Mouse (Mus musculus) forebrain, embryonic 12.5 days (tissue): Measurements from ENCODE around the gene Ormdl3. TPM values are rescaled to one million over a fixed set of nuclear protein-coding genes. Genes with fewer than 3 reads are reported as not detected.
"Not testable (repeated sequence)": the region's sequence is repeated elsewhere in the genome, so short reads cannot be mapped to it uniquely, and the experiment has no call there.

Source experiments
- ATAC-seq: fragments of 200-750 bp; cut with Nextera tagmentation; 2 replicates; pipeline ENCODE4 v1.8.0; 2017; ENCODE audit warnings: moderate TSS enrichment; ENCODE audit not compliant: low FRiP score
- H3K27ac ChIP-seq: fragments of 300-500 bp; sonication (generic); 2 replicates; pipeline ENCODE4 v1.5.1; 2016; ENCODE audit warnings: mild to moderate bottlenecking
- H3K27me3 ChIP-seq: fragments of 300-500 bp; sonication (generic); 2 replicates; pipeline ENCODE4 v1.6.1; 2016; ENCODE audit warnings: mild to moderate bottlenecking
- H3K36me3 ChIP-seq: fragments of 300-500 bp; sonication (generic); replicated peaks from 2 replicates; pipeline ENCODE4 v1.6.1; 2016; ENCODE audit warnings: mild to moderate bottlenecking
- H3K4me1 ChIP-seq: fragments of 300-500 bp; sonication (generic); 2 replicates; pipeline ENCODE4 v1.6.1; 2016
- H3K4me2 ChIP-seq: fragments of 300-500 bp; sonication (generic); 2 replicates; pipeline ENCODE4 v1.6.1; 2016; ENCODE audit warnings: mild to moderate bottlenecking, moderate library complexity
- H3K4me3 ChIP-seq: fragments of 300-500 bp; sonication (generic); replicated peaks from 2 replicates; pipeline ENCODE4 v1.5.1; 2016; ENCODE audit warnings: mild to moderate bottlenecking
- H3K9ac ChIP-seq: fragments of 300-500 bp; sonication (generic); 2 replicates; pipeline ENCODE4 v1.6.1; 2016; ENCODE audit warnings: mild to moderate bottlenecking
- H3K9me3 ChIP-seq: fragments of 300-500 bp; sonication (generic); 2 replicates; pipeline ENCODE4 v1.6.1; 2016
- WGBS: fragments of 180-500 bp; shearing (Covaris S2); methylation state at CpG from one replicate; pipeline ENCODE4 v1.1.7; 2016; 5-methylcytosine and 5-hydroxymethylcytosine counted together
- polyA plus RNA-seq: library from polyadenylated mRNA; unstranded; fragments of >200 nt; fragmentation: Nextera tagmentation; extraction: Ambion mirVana; gene quantifications from 2 replicates; pipeline ENCODE4 v1.2.1, GENCODE M21; 2016

Gene Ormdl3
- polyA plus RNA-seq = 67.3 and 67.4 TPM in 2 replicates

- peak within 1 kb of the TSS; percentile 86 for H3K27ac ChIP-seq
- H3K27me3 ChIP-seq = peaks cover 9% of the 10 kb centered on the region; the same call in 1 of the 2 replicates
- no peaks in the 10 kb centered on the region for H3K9me3 ChIP-seq
- H3K36me3 ChIP-seq = peaks cover 22% of the 10 kb centered on the region
- peak within 1 kb of the TSS; percentile 84 for H3K9ac ChIP-seq
- under 1% methylated on average over 49 of the region's 49 CpGs for WGBS
- H3K4me1 ChIP-seq = peaks cover 33% of the 10 kb centered on the region
- peak within 1 kb of the TSS; percentile 77 for H3K4me3 ChIP-seq
- ATAC-seq = peak; percentile 97
- H3K4me2 ChIP-seq = peak within 1 kb of the TSS; percentile 88
These were observed at the start of gene Ormdl3 for GRCm38 (mm10) chr11:98586892-98587563. Gene Ormdl3 (minus strand): TSS chr11:98587368.

DNA sequence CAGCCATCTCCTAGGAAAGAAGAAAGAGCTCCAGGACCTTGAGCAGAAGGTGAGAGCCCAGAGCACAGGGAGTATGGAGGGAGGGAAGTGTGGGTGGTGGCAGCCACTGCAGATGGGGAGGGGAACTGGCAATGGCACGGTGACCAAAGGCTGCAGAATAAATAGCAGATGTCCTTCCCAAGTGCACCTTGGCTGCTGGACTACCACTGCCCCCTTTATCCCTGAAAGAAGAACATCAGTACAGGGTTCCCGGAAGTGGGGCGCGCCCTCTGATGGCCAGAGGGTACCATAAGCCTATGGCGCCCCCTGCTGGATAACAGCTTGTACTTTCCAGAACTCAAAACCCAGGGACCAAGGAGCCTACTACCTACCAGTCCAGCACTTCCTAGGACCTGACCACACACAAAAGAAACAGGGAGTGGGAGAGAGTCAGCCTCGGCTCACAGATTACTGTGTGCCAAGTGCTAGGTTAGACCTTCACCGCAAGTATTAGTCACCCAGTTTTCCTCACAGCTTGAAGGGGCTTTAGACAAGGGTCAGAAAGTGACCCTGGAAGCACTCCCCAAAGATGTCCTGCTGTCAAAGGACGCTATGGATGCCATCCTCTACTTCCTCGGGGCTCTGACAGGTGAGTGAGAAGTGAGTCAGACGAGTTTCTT is 48.3 kb upstream of the Ormdl3 start:
- ATAC-seq, H3K9me3 ChIP-seq, H3K9ac ChIP-seq, H3K4me1 ChIP-seq, H3K27me3 ChIP-seq, H3K4me2 ChIP-seq, H3K36me3 ChIP-seq, H3K27ac ChIP-seq, H3K4me3 ChIP-seq: not testable (repeated sequence)
- WGBS = 38% methylated on average over 10 of the region's 10 CpGs

DNA sequence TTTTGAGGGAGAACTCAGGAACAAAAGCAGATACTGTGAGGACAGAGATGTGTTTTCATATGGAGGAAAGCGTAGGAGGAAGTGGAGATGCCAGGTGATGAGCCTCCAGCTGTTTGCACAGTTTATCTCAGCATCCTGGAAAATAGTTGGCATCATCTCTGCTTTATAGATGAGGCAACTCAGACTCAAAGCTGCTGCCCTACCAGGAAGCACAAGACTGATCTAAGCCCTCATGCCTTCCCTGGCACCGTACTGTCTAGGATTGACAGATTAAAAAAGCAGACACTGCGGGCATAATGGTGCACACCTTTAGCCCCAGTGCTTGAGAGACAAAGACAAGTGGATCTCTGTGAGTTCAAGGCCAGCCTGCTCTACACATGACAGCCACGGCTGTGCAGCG is 43.5 kb upstream of the Ormdl3 start:
- Histone ChIP-seq H3K4me2 (no peak overlapping the region), H3K36me3 (no peaks in the 10 kb centered on the region), H3K4me3 (no peak overlapping the region), H3K4me1 (no peaks in the 10 kb centered on the region), H3K27ac (no peak overlapping the region), H3K9ac (no peak overlapping the region), H3K27me3 (peaks cover 4% of the 10 kb centered on the region; the same call in 1 of the 2 replicates), H3K9me3 (no peaks in the 10 kb centered on the region)
- 90% methylated on average over 5 of the region's 5 CpGs for WGBS
- no peak for ATAC-seq

DNA sequence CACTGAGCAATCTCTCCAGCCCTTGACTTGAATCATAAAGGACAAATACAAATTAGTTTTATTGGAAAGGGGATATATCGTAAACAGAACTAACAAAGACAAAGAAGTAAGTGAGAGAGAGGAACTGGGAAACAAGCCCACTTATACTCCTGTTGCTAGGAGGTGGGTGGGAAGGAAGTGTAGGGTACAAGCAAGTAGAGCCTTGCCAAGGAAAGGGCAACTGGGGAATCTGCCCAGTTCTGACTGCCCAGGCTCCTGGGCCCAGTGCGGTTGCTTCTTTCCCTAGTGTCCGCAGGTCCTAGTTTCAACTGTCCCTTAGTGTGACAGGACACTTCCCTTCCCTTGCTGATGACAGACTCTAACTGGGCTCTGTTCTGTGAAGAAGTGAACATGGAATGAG is 41.5 kb upstream of the Ormdl3 start:
- no peak overlapping the region for H3K4me3 ChIP-seq
- no peaks in the 10 kb centered on the region for H3K9me3 ChIP-seq
- H3K27ac ChIP-seq = no peak overlapping the region
- no peaks in the 10 kb centered on the region for H3K36me3 ChIP-seq
- no peak for ATAC-seq
- H3K4me1 ChIP-seq = no peaks in the 10 kb centered on the region
- peaks cover 4% of the 10 kb centered on the region; the same call in 1 of the 2 replicates for H3K27me3 ChIP-seq
- 94% methylated on average over 3 of the region's 3 CpGs for WGBS
- H3K4me2 ChIP-seq = no peak overlapping the region
- no peak overlapping the region for H3K9ac ChIP-seq

DNA sequence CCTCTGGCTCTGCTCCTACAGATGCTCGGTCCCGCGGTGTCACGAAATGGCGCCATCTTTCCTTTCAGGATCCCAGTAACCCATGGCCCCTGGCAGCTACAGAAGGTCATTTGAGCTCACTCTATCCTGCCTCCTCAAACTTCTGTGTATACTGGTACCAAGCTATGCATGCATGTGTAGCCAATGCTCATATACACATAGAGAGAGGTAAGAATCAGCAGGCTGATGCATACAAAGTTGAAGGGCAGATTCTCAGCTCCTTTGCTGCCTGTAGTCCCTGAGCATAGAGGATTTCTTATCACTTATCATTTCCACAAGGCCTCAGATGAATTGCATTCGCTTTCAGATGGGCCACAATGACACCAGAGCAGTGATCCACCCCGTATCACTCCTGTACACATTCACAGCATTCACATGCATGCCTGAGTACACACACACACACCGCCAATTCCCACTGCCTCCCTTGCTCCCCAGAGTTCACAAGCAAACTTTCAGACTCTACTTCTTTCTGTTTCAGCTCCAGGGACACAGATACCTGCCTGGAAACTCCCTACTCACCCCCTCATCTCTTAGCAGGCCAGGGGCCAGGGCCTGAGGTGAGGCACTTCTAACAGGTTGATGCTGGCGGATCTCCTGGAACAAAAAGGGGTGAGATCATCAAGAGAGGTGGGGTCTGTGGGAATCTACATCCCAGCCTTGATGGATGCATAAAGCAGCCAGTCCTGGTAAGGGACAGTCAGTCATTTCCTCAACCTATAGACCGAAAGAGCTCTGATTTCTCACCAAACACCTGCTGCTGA is 38.6 kb upstream of the Ormdl3 start, which contains the start of the genes Gm12355 and Gsdma3:
Gm12355 (minus strand) TSS at position 51 of the 800 bp plus-strand sequence.
Gsdma3 (plus strand) TSS at position 750 of the 800 bp plus-strand sequence.
- Histone ChIP-seq H3K9ac (no peak within 1 kb of the TSS), H3K9me3 (peaks cover 5% of the 10 kb centered on the region; the same call in 1 of the 2 replicates), H3K4me2 (no peak within 1 kb of the TSS), H3K36me3 (no peaks in the 10 kb centered on the region), H3K4me3 (no peak within 1 kb of the TSS), H3K27ac (no peak within 1 kb of the TSS), H3K27me3 (no peaks in the 10 kb centered on the region; the same call in 1 of the 2 replicates), H3K4me1 (no peaks in the 10 kb centered on the region)
- ATAC-seq = no peak
- WGBS = 90% methylated on average over 10 of the region's 10 CpGs

- not testable (repeated sequence) for H3K9me3 ChIP-seq, H3K27ac ChIP-seq, H3K36me3 ChIP-seq, H3K4me3 ChIP-seq, H3K27me3 ChIP-seq, H3K9ac ChIP-seq, H3K4me2 ChIP-seq, H3K4me1 ChIP-seq, ATAC-seq
- 92% methylated on average over 2 of the region's 2 CpGs for WGBS
These were observed 37.2 kb upstream of the Ormdl3 start for GRCm38 (mm10) chr11:98624381-98624780.

GRCm38 (mm10) chr11:98623981-98624380 is 36.8 kb upstream of the Ormdl3 start:
- H3K4me3 ChIP-seq, H3K4me2 ChIP-seq, H3K27ac ChIP-seq, H3K36me3 ChIP-seq, H3K4me1 ChIP-seq, H3K9ac ChIP-seq, H3K27me3 ChIP-seq, ATAC-seq, H3K9me3 ChIP-seq: not testable (repeated sequence)
- WGBS = 83% methylated on average over 6 of the region's 6 CpGs

GRCm38 (mm10) chr11:98620791-98621190 is 33.6 kb upstream of the Ormdl3 start:
- H3K27me3 ChIP-seq = no peaks in the 10 kb centered on the region
- 90% methylated on average over 13 of the region's 13 CpGs for WGBS
- no peaks in the 10 kb centered on the region for H3K4me1 ChIP-seq
- H3K36me3 ChIP-seq = no peaks in the 10 kb centered on the region
- H3K9me3 ChIP-seq = peaks cover 5% of the 10 kb centered on the region; the same call in 1 of the 2 replicates
- no peak for ATAC-seq
- no peak overlapping the region for H3K27ac ChIP-seq
- no peak overlapping the region for H3K9ac ChIP-seq
- no peak overlapping the region for H3K4me3 ChIP-seq
- H3K4me2 ChIP-seq = no peak overlapping the region

DNA sequence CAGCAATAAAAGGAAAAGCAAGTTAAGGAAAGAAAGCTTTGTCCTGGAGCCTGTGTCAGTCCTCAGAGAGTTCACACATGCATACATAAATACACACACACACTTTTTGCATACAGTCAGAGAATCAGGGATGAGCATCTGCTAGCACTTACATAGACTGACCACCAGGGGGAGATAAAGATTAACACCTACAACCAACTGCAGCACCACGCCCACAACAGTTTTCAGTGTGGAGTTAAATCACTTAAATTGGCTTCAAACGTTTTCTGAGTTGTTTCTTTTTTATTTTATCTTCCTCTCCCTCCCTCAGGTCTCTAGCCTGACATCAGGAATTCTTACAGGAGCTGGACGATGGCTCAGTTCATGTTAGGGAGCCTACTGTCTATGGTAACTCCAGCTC is 19.6 kb upstream of the Ormdl3 start:
- Histone ChIP-seq H3K36me3 (no peaks in the 10 kb centered on the region), H3K4me3 (no peak overlapping the region), H3K9ac (no peak overlapping the region), H3K27me3 (peaks cover 21% of the 10 kb centered on the region; the same call in 1 of the 2 replicates), H3K27ac (no peak overlapping the region), H3K9me3 (no peaks in the 10 kb centered on the region), H3K4me2 (no peak overlapping the region), H3K4me1 (peaks cover 8% of the 10 kb centered on the region)
- 14% methylated on average over 3 of the region's 3 CpGs for WGBS
- no peak for ATAC-seq

DNA sequence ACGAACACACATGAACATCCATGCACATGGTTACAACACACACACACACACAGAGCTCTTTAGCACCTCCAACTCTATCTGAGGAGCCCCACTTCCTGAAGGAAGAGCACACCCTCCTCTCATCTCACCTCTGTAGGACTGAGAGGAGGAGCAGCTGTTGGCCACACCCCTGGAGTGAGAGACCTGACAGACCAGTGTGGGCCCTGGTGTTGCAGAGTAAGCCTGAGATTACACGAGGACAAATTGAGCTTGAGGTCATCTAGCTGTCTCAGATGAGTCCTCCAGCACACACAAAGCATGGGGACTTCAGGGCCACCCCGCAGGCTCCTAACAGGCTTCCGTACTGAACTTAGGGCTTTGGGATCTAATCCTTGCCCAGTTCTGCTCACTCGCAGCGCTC is 17.7 kb upstream of the Ormdl3 start:
- H3K4me1 ChIP-seq, H3K9me3 ChIP-seq, H3K4me2 ChIP-seq, H3K4me3 ChIP-seq, H3K36me3 ChIP-seq, H3K27ac ChIP-seq, ATAC-seq, H3K9ac ChIP-seq: not testable (repeated sequence)
- H3K27me3 ChIP-seq = peaks cover 36% of the 10 kb centered on the region
- 67% methylated on average over 6 of the region's 6 CpGs for WGBS

DNA sequence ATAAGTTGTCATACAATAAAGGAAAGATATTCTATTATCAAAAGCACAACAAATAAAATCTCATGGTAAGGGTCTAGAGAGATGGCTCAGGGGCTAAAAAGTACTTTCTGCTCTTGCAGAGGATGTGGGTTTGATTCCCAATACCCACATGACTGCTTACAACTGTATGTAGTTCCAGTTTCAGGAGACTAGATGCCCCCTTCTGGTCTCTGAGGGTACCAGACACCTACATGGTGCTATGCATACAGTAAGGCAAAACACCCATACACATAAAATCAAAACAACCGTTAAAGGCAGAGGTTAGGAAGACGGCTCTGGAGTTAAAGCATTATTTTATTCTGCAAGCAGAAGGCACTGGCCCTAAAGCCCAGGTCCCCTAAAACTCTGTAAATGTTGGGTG is 16.8 kb upstream of the Ormdl3 start:
- 90% methylated on average over 2 of the region's 2 CpGs for WGBS
- Histone ChIP-seq H3K9me3 (no peaks in the 10 kb centered on the region), H3K9ac (no peak overlapping the region), H3K4me1 (peaks cover 8% of the 10 kb centered on the region), H3K27ac (no peak overlapping the region), H3K4me2 (no peak overlapping the region), H3K27me3 (peaks cover 41% of the 10 kb centered on the region), H3K4me3 (no peak overlapping the region), H3K36me3 (no peaks in the 10 kb centered on the region)
- no peak for ATAC-seq

- 2% methylated on average over 19 of the region's 20 CpGs for WGBS
- Histone ChIP-seq H3K4me3 (peak overlapping the region; percentile 37), H3K4me2 (peak overlapping the region; percentile 57), H3K27me3 (peaks cover 49% of the 10 kb centered on the region), H3K36me3 (no peaks in the 10 kb centered on the region), H3K27ac (no peak overlapping the region), H3K4me1 (peaks cover 8% of the 10 kb centered on the region), H3K9me3 (no peaks in the 10 kb centered on the region), H3K9ac (no peak overlapping the region)
- peak; percentile 46; the same call in 1 of the 2 replicates for ATAC-seq
These were observed 15.0 kb upstream of the Ormdl3 start for GRCm38 (mm10) chr11:98602090-98602690.
